Mouse (Mus musculus): ENCODE measurements around the gene Dnah6.

Gene Dnah6

GRCm38 (mm10) chr6:73228408-73228807 lies 7.0 kb upstream of the Dnah6 start:
- no peak for DNase-seq (ENCODE audit: low spot score in 2 of 2)

DNA sequence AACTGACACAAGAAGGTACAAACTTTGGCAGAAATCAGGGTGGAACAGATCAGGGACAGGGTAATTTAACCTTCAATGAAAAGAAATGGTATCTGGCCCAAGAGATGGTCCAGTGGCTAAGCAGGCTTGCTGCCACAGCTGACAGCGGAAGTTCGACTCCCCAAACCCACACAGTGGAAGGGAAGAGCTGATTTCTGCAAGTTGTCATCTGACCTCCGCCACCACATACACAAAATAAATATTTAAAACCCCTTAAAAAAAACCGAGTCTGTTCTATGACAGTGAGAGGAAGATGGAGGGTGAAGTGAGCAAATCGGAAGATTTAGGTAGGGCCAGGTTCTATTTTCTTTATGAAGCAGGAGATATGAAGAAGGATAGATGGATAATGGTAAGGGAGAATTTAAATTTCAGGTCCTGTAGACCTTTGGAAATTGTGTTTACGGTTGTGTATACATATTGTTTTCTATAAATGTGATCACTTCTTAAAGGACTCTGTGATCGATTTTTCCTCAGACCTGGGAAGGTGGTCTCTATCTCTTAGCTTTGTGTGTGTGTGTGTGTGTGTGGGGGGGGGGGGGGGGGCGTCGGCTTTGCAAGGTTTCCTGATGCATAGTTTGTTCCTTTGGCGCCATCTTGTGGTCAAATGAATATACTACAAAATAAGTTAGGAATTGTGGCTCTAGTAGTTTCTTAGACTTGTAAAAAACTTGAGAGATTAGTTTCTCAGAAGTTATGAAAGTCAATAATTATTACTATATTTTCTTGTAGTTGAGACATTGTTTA lies 6.1 kb upstream of the Dnah6 start:
- DNase-seq (ENCODE audit: low spot score in 2 of 2): no peak

DNA sequence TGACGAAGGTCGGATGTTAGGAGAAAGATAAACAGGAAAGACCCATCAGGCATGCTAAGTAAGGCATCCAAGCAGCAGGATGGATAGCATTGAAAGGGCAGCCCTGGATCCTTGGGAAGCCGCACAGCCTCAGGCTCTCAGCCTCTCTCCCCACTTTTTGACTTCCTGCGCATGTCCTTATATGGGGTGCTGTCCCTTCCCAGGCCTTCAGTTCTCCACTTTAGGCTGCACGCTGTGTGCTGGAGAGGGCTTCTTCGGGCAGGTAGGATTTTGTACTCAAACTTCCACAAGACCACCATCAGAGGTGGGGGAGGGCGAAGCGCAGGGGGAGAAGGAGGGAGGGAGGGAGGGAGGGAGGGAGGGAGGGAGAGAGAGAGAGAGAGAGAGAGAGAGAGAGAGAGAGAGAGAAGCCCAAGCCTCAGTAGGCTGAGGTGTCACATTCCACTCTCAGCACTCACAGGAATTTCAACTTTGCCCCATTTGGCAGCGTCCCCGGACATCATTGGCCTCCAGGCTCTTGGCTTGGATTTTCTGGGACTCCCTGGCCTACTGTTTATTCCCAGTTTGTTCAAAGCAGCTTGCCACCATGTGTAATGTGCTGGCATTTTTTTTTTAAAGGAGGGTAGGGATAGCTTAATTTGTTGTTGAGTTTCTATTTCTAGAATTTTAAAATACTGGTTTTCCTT lies 1.5 kb upstream of the Dnah6 start:
- DNase-seq (ENCODE audit: low spot score in 2 of 2): peak; percentile 36 to 63

- DNase-seq (ENCODE audit: low spot score in 2 of 2): no peak
These were observed 696 bp upstream of the Dnah6 start for GRCm38 (mm10) chr6:73221958-73222735.

- no peak for DNase-seq (ENCODE audit: low spot score in 2 of 2)
These were observed 9.8 kb downstream of the Dnah6 start for GRCm38 (mm10) chr6:73211602-73212001.

- DNase-seq (ENCODE audit: low spot score in 2 of 2): no peak
These were observed 10.4 kb downstream of the Dnah6 start for GRCm38 (mm10) chr6:73211036-73211435.

- no peak for DNase-seq (ENCODE audit: low spot score in 2 of 2)
These were observed 10.9 kb downstream of the Dnah6 start for GRCm38 (mm10) chr6:73210445-73210972.

DNA sequence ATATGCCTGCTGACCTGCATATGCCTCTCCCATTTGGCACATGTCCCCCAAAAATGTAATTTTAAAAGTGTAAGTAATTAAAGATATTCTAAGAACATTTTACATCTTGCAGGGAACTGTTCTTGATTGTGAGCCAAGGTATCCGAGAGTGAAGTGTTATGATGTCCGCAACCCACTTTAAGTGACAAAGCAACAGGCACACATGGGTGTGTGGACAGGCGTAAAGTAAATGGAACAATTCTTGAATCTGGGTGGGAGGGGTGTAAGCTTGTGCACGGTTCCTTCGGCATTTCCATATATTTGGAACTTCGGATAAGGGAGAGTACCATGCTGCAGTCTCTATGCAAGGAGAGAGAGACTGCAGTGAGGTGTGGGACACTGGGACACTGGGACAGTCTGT lies 11.9 kb downstream of the Dnah6 start:
- DNase-seq (ENCODE audit: low spot score in 2 of 2): no peak

- no peak for DNase-seq (ENCODE audit: low spot score in 2 of 2)
These were observed 16.5 kb downstream of the Dnah6 start for GRCm38 (mm10) chr6:73204937-73205336.

- no peak for DNase-seq (ENCODE audit: low spot score in 2 of 2)
These were observed 17.7 kb downstream of the Dnah6 start for GRCm38 (mm10) chr6:73203724-73204123.

DNA sequence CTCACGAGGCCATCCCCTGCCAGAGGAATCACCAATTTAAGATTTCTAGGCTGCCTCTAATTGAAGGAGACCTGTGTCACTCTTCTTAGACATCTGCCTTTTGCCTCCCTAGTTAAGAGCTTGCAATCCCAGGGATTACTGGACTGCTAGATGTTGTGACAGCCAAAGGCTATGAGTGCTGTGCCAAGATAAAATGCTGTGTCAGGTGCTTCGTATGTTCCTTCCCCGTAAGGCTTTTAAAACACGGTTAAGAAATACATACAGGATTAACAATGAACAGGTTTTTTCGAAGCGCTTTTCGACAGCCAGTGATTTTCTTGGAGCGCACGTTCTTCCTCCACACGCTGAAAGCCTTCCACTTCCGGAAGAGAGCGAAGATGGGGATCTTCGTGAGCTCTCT lies 26.2 kb downstream of the Dnah6 start:
- no peak for DNase-seq (ENCODE audit: low spot score in 2 of 2)

DNA sequence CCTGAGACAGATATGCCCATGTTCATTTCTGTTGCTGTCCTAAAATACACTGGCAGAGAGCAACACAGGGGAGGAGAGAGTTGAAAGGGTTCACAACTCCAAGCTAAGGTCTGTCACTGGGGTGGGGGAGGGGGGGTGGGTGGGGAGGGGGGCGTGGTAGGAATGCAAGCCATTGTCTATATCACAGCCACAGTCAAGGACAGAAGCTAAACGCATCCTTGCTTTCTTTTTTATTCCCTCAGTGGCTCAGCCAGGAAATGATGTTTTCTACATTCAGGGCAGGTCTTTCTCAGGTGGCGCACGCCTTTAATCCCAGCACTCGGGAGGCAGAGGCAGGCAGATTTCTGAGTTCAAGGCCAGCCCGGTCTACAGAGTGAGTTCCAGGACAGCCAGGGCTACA lies 30.7 kb downstream of the Dnah6 start:
- no peak for DNase-seq (ENCODE audit: low spot score in 2 of 2)

DNA sequence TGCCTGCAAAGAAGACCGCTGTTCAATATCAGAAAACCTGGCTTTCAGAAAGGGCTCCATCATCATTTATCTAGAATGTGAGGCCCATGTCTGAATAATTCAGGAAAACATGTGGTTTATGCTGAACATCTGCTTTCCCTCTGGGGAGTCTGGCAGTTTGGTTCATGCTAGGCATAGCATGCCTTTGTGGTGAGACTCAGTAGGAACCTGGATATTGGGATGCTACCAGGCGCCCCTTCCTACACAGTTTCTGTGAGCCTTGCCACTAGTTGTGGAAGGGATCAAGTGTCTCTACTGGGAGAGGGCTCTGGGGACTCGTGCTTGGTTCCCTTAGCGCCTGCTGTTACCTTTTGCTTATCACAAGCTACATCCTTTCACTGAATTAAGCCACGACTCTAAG lies 37.2 kb downstream of the Dnah6 start:
- DNase-seq (ENCODE audit: low spot score in 2 of 2): no peak

DNA sequence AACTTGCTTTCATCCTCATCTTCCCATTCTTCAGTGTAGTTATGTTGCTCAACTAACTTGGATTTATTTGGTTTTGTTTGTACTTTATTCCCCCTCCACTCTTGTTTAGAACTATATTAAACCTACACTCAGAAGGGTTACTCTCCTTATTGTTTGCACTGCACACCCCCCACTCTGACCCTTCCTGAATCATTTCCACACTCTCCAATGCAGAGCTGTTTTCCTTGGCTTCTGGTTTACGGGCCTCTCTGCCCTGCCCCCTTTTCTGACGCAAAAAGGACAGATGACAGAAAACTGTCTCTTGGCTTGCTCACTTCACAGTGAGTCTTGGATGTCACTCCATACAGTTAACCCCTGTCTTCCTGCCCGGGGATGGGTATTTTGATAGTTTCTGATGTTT lies 38.5 kb downstream of the Dnah6 start:
- DNase-seq (ENCODE audit: low spot score in 2 of 2): no peak

DNA sequence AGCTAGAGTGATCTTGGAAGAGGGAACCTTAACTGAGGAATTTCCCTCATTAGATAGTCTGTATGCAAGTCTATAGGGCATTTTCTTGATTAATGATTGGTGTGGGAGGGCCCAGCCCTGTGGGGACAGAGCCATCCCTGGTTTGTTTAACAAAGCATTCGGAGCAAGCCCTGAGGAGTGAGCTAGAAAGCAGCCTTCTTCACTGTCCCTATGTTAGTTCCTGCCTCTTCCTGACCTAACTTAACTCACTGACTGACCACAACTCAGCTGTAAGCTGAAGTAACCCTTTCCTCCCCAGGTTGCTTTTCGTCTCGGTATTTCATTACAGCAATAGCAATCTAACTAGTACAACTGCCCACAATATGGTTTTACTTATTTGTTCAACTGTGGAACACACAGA lies 39.0 kb downstream of the Dnah6 start:
- DNase-seq (ENCODE audit: low spot score in 2 of 2): no peak

DNA sequence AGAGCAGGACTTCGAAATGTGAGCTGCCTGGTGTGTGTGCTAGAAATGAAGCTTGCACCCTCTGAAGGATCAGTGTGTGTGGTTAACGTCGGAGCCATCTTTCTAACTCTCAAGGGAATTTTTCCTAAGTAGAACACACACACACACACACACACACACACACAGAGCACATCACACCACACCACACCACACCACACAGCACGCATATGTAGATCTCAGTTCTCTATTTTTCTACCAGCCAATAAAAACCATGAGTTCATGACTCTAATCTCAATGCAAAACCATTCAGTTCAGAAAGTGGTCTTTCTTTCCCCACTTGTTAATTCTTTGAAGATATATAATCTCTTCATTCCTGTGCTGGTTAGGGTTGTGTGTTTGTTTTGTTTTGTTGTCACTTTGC lies 39.4 kb downstream of the Dnah6 start:
- no peak for DNase-seq (ENCODE audit: low spot score in 2 of 2)

- DNase-seq (ENCODE audit: low spot score in 2 of 2): no peak
These were observed 46.3 kb downstream of the Dnah6 start for GRCm38 (mm10) chr6:73175156-73175555.

DNA sequence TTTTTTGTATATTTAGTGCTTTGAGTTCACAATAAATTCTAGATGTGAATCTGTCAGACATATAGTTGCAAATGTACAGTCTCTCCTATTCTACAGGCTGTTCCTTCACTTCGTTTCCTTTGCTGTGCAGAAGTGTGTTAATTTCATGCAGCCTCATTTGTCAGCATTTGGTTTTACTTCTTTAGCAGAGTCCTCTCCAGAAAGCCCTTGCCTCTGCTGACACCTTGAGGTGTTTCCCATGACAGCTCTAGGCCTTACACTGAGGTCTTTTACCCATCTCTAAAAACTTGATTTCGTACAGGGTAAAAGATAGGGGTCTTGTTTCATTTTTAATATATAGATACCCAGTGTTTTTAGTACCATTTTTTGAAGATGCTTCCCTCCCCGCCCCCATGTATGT lies 54.2 kb downstream of the Dnah6 start:
- DNase-seq (ENCODE audit: low spot score in 2 of 2): no peak

DNA sequence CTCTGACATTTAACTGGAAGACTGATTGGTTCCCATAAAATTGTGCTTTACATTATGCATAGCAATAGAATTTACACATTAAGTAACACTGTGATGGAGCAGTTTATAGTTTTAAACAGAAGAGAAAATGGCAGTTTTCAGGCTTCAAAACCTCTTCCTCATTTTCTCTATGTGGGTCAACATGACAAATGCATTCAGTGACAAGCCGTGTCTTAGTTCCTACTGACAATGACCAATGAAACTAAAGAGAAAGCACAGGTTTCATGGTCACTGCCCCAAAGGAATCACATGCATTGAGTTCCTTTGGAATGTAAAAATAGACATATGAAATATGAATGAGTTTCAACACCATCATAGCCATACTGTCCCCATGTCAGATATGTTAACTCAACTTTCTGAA lies 58.5 kb downstream of the Dnah6 start:
- no peak for DNase-seq (ENCODE audit: low spot score in 2 of 2)

GRCm38 (mm10) chr6:73161338-73161737 lies 60.1 kb downstream of the Dnah6 start:
- DNase-seq (ENCODE audit: low spot score in 2 of 2): no peak

DNA sequence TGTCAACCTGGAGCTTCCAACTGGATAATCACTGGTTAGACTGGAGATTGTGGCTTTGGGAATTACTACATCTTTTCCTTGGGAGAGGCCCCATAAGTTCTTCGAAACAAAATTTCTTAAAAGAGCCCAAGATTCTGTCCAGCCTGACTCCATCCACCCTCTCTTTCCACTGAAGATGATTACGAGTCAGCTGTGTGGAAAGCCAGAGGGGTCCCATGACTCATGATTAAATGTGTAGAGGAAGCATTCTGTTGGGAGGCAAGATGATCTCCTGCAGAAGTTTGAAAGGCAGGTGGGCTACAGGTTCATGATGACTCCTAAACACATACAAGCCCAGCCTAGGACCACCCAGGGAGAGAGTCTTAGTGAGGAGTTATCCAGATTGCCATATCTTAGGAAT lies 66.0 kb downstream of the Dnah6 start:
- no peak for DNase-seq (ENCODE audit: low spot score in 2 of 2)

- peak; percentile 81 to 86 for DNase-seq (ENCODE audit: low spot score in 2 of 2)
These were observed 67.8 kb downstream of the Dnah6 start for GRCm38 (mm10) chr6:73153675-73154074.
